19 mouse cellular contexts compared by ENCODE assay signal in genomic region chr13:56351401-56351735, GRCm38 (mm10). TPM values are rescaled to one million over a fixed set of nuclear protein-coding genes. Genes with fewer than 3 reads are reported as not detected.
DNase-seq lines count a peak whose midpoint lies in the region; ATAC-seq and TF ChIP-seq lines count a peak whose summit lies in the region.
"Had no signal": no experiment of that assay in that cellular context is flagged by ENCODE, and none has a peak within 500 bp of the region (broad histone marks: within the 10 kb centered on the region; RNA-seq: fewer than 3 reads in every experiment).

No protein-coding gene starts in this region.

- no peaks in the 10 kb centered on the region for H3K36me3 ChIP-seq in embryonic facial prominence, embryonic 14.5 days (ENCODE audit: control insufficient read depth, insufficient read depth, low read length)
- no peaks in the 10 kb centered on the region for H3K36me3 ChIP-seq in intestine, embryonic 16.5 days (ENCODE audit: control insufficient read depth, insufficient read depth, low read length)
- no peaks in the 10 kb centered on the region for H3K36me3 ChIP-seq in stomach, embryonic 15.5 days
- H3K36me3 ChIP-seq: forebrain, embryonic 10.5 days; heart, embryonic 10.5 days had no signal

- no peak overlapping the region for H3K9ac ChIP-seq in embryonic facial prominence, embryonic 14.5 days (ENCODE audit: low read depth, low read length)
- no peak overlapping the region for H3K9ac ChIP-seq in intestine, embryonic 16.5 days (ENCODE audit: low read depth, low read length)
- no peak overlapping the region for H3K9ac ChIP-seq in stomach, embryonic 15.5 days

- no peaks in the 10 kb centered on the region for H3K27me3 ChIP-seq in embryonic facial prominence, embryonic 14.5 days (replicated peaks; ENCODE audit: control insufficient read depth, insufficient read depth, low read length)
- no peaks in the 10 kb centered on the region for H3K27me3 ChIP-seq in intestine, embryonic 16.5 days (replicated peaks; ENCODE audit: control insufficient read depth, insufficient read depth, low read length)
- H3K27me3 ChIP-seq in stomach, embryonic 15.5 days (replicated peaks) = no peaks in the 10 kb centered on the region

- ATAC-seq in embryonic facial prominence, embryonic 14.5 days (ENCODE audit: low read depth) = no peak
- ATAC-seq in intestine, embryonic 16.5 days = peak; percentile 40; the same call in 1 of the 2 replicates
- ATAC-seq in stomach, embryonic 15.5 days (ENCODE audit: insufficient read depth, low FRiP score, low read depth) = no peak

- 44% methylated on average over 5 of the region's 5 CpGs for WGBS in embryonic facial prominence, embryonic 14.5 days
- 50% methylated on average over 5 of the region's 5 CpGs for WGBS in intestine, embryonic 16.5 days
- WGBS in stomach, embryonic 15.5 days = 47% methylated on average over 5 of the region's 5 CpGs

- H3K4me2 ChIP-seq in embryonic facial prominence, embryonic 14.5 days (ENCODE audit: low read depth, low read length) = no peak overlapping the region
- no peak overlapping the region for H3K4me2 ChIP-seq in intestine, embryonic 16.5 days (ENCODE audit: low read depth, low read length)
- H3K4me2 ChIP-seq in stomach, embryonic 15.5 days = no peak overlapping the region
- H3K4me2 ChIP-seq: liver, embryonic 11.5 days; midbrain, embryonic 11.5 days had no signal

- DNase-seq in layer of hippocampus, adult 2 months (ENCODE audit: low spot score in 2 of 2) = no peak
- DNase-seq in layer of hippocampus, adult 9-11 months = no peak
- no peak for DNase-seq in embryonic facial prominence, embryonic 14.5 days (ENCODE audit: low spot score)
- DNase-seq in adrenal gland, postnatal 25 days = no peak
- no peak for DNase-seq in embryo, embryonic 9.5 days (ENCODE audit: extremely low spot score)
- DNase-seq: adrenal gland, adult 8-10 months; cerebellum, adult 9-10 months; embryo, embryonic 11 days; gastrocnemius, postnatal 14 days; kidney, adult 11 months; kidney, postnatal 4 days had no signal

- H3K27ac ChIP-seq in layer of hippocampus, adult 2 months = peak overlapping the region; percentile 23; the same call in 1 of the 2 replicates
- peak overlapping the region; percentile 70 for H3K27ac ChIP-seq in embryonic facial prominence, embryonic 14.5 days (replicated peaks; ENCODE audit: low read depth, low read length)
- peak overlapping the region; percentile 80 for H3K27ac ChIP-seq in intestine, embryonic 16.5 days (ENCODE audit: low read length)
- H3K27ac ChIP-seq in stomach, embryonic 15.5 days = peak overlapping the region; percentile 48
- H3K27ac ChIP-seq: forebrain, embryonic 10.5 days; heart, embryonic 10.5 days had no signal

- no peaks in the 10 kb centered on the region for H3K9me3 ChIP-seq in embryonic facial prominence, embryonic 14.5 days (ENCODE audit: control insufficient read depth, low read length)
- H3K9me3 ChIP-seq in intestine, embryonic 16.5 days (ENCODE audit: control insufficient read depth, low read length) = no peaks in the 10 kb centered on the region
- no peaks in the 10 kb centered on the region for H3K9me3 ChIP-seq in stomach, embryonic 15.5 days
- H3K9me3 ChIP-seq: forebrain, embryonic 10.5 days; heart, embryonic 10.5 days had no signal

- peaks cover 19% of the 10 kb centered on the region for H3K4me1 ChIP-seq in embryonic facial prominence, embryonic 14.5 days (ENCODE audit: control insufficient read depth, insufficient read depth, low read length)
- H3K4me1 ChIP-seq in intestine, embryonic 16.5 days (ENCODE audit: control insufficient read depth, insufficient read depth, low read length) = peaks cover 11% of the 10 kb centered on the region; the same call in 1 of the 2 replicates
- H3K4me1 ChIP-seq in stomach, embryonic 15.5 days = 0 out of 2 replicates have a peak, but pooled peaks cover 6% of the 10 kb centered on the region

- no peak overlapping the region for H3K4me3 ChIP-seq in layer of hippocampus, adult 2 months
- H3K4me3 ChIP-seq in embryonic facial prominence, embryonic 14.5 days (ENCODE audit: low read depth, low read length) = no peak overlapping the region
- H3K4me3 ChIP-seq in intestine, embryonic 16.5 days (ENCODE audit: low read length) = no peak overlapping the region
- H3K4me3 ChIP-seq in stomach, embryonic 15.5 days (replicated peaks) = no peak overlapping the region
- H3K4me3 ChIP-seq: forebrain, embryonic 10.5 days; heart, embryonic 10.5 days; myocyte had no signal

- TF ChIP-seq CTCF in layer of hippocampus, adult 2 months (conservative IDR thresholded peaks at IDR 0.05) = no peak

RNA-seq across cellular contexts. Expression of gene Cxcl14, which starts 55.0 kb away (rescaled TPM):
- 100 to 1,000 TPM; 123 to 125 TPM for total RNA-seq in layer of hippocampus, adult 2 months (2021)
- 126 and 202 TPM in 2 replicates for polyA plus RNA-seq in embryonic facial prominence, embryonic 14.5 days (2014; fragmentation: Nextera tagmentation; extraction: Ambion mirVana)
- 8.8 TPM in 2 replicates for polyA plus RNA-seq in intestine, embryonic 16.5 days (2015; fragmentation: Nextera tagmentation; extraction: Ambion mirVana)
- 12.4 and 13.7 TPM in 2 replicates for polyA plus RNA-seq in stomach, embryonic 15.5 days (2015; fragmentation: Nextera tagmentation; extraction: Ambion mirVana)
- total RNA-seq in adrenal gland, postnatal 25 days (2021) = 29.4 and 36.9 TPM in 2 replicates
- total RNA-seq: MEL had no signal
- polyA plus RNA-seq: myocyte had no signal

Comparison
In these comparisons a context has a peak if more than half of its experiments do, and no peak if none do; other contexts are left out.
1. H3K27ac ChIP-seq: peak in every context shown above with its lines; median percentile 80 in intestine, embryonic 16.5 days; 70 in embryonic facial prominence, embryonic 14.5 days; 48 in stomach, embryonic 15.5 days; 23 in layer of hippocampus, adult 2 months.